Mouse (Mus musculus) heart, adult 2 months (tissue): ENCODE results near the gene Pgm5.

Experiments
- EP300 ChIP-seq: fragments of 200-500 bp; IDR thresholded peaks from 2 replicates; pipeline ENCODE4 v1.6.1; 2011; ENCODE audit warnings: low read depth, low read length, control low read depth; ENCODE audit not compliant: insufficient read depth
- POLR2A ChIP-seq: fragments of 200-500 bp; IDR thresholded peaks from 2 replicates; pipeline ENCODE4 v1.6.1; 2011; ENCODE audit warnings: mild to moderate bottlenecking, low read depth, low read length, control low read depth; ENCODE audit not compliant: insufficient read depth

GRCm38 (mm10) chr19:24901666-24902065 is 40.0 kb upstream of the Pgm5 start:
- no peak for TF ChIP-seq POLR2A
- TF ChIP-seq EP300: no peak
